Mouse (Mus musculus) right cerebral cortex, postnatal 36 days (tissue): ENCODE results near the gene Olfr10.
"Not testable (repeated sequence)": the region's sequence is repeated elsewhere in the genome, so short reads cannot be mapped to it uniquely, and the experiment has no call there.

Experiments
- DNase-seq, 2 experiments: peaks; one replicate each; pipeline ENCODE4 v3.0.0; 2022; ENCODE audit warnings: low spot score in 2 of 2, mixed read lengths in 1 of 2

The Olfr10 gene

DNA sequence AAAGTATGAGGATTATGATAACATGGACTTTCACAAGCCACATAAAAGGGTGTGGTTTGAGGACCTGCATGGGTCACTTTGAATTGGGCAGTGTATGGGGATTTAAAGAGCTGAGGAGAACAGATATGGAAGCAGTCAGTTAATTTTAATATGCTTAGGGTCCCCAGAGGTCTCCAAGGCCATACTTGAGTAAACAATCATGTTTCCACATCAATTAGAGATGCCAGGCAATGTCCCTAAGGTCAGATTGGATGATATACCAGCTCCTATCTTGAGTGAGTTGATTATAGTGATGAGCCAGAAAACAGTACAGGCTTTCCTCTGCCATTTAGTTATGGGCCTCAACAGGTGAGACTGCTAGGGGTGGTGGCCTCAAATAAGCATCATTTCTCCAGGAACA lies at the start of gene Olfr10:
Gene Olfr10, plus strand, starts transcription at position 301 of the 400 bp plus-strand sequence.
- no peak for DNase-seq

DNA sequence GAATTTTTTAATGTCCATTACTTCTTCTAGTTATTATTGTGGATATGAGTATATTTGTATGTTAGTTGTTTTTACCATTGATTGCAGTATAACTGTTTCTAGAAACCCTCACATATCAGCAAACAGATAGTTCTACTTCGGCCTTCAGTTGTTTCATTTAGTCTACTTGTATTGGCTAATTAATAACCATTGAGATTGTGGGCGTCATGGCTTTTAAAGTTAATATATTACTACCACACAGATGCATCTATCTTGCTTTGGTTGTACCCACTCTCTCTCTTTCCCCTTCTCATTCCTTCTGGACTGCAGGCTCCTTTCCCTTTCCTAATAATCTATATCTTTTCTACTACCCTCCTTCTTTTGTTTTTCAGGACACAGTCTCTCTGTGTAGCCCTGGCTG lies 45.2 kb upstream of the Olfr10 start:
- DNase-seq: no peak

DNA sequence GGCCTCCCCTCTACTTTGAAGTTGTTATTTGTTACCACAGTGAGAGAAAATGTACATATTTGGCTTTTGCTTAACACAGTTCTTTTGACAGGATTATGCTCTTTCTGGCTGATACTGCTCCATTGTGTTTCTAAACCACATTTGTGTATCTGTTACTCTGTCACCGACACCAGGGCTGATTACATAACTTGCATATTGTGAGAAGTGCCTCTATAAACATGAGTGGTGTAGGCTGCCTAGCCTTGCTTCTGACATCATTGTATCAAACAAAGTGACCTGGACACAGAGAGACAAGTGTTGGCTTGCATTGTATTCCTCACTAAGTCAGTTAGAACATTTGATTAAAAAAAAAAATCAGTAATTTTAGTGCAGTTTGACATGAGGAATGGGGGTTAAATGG lies 44.7 kb upstream of the Olfr10 start:
- no peak for DNase-seq

DNA sequence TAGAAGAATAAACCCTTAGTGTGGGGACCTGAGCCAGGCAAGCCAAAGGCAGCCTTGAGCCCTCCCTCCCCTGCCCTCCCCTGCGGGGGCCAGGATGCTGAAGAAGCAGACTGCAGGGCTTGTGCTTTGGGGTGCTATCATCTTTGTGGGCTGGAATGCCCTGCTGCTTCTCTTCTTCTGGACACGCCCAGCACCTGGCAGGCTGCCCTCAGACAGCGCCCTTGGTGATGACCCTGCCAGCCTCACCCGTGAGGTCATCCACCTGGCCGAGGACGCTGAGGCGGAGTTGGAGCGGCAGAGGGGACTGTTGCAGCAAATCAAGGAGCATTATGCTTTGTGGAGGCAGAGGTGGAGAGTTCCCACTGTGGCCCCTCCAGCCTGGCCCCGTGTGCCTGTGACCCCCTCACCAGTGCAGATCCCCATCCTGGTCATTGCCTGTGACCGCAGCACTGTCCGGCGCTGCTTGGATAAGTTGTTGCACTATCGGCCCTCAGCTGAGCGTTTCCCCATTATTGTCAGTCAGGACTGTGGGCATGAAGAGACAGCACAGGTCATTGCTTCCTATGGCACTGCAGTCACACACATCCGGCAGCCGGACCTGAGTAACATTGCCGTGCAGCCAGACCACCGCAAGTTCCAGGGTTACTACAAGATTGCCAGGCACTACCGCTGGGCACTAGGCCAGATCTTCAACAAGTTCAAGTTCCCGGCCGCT lies 43.8 kb upstream of the Olfr10 start:
- no peak for DNase-seq

DNA sequence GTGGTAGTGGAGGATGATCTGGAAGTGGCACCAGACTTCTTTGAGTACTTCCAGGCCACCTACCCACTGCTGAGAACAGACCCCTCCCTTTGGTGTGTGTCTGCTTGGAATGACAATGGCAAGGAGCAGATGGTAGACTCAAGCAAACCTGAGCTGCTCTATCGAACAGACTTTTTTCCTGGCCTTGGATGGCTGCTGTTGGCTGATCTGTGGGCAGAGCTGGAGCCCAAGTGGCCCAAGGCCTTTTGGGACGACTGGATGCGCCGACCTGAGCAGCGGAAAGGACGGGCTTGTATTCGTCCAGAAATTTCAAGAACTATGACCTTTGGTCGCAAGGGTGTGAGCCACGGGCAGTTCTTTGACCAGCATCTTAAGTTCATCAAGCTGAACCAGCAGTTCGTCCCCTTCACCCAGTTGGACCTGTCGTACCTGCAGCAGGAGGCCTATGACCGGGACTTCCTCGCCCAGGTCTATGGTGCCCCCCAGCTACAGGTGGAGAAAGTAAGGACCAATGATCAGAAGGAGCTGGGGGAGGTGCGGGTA lies 43.2 kb upstream of the Olfr10 start:
- DNase-seq: no peak

DNA sequence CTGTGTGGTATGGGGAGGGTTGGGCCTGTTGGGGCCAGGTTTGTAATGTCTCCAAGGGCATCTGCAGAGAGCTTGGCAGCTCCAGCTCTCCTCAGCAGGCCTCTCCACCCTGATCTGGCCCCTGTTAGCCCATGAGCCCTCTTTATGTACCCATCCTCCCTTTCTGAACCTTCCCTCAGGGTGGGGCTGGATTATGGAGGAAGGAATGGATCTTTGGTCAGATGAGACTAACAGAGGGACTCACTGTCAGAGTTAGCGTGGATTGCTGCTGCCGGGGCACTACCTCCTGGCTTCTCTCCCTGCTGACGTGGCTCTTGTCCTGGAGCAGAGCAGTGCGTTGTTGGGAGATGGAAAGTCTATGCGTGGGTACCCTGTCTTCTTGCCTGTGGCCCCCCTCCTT lies 42.3 kb upstream of the Olfr10 start:
- no peak for DNase-seq

DNA sequence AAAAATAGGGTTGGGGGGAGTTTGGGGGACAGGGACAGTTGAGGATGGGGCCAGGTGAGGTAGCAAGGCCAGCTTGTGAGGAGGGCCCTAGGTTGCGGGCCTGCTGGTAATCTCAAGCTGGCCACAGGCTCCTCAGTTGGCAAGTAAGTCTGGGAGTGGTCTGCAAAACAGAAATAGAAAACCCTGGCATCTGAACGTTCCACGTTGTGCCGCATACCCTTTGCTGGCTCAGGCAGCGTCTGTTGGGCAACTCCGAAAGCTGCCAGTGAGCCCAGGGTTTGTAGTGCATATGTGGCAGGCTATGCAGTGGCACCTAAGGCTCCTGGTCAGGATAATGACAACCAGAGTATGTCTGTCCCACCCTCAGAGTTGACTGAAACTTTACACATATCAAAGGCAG lies 41.4 kb upstream of the Olfr10 start:
- DNase-seq: no peak

DNA sequence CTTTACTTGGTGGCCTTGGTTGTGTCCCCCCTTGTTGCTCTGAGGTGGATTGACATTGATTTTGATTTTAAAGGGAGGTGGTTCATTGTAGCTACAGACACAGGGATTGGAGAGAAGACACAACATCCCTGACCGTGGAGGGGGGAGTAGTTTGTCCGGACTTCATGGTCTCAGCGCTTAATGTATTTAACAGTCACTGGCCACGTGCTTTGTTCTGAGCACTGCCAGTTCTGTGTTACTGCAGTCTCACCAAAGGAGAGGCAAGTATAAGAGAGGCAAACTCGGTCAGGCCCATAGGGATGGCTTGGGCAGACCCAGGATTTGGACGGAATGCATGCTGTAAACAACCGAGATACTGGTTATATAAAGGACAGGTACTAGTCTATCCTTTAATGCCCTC lies 40.5 kb upstream of the Olfr10 start:
- DNase-seq: no peak

DNA sequence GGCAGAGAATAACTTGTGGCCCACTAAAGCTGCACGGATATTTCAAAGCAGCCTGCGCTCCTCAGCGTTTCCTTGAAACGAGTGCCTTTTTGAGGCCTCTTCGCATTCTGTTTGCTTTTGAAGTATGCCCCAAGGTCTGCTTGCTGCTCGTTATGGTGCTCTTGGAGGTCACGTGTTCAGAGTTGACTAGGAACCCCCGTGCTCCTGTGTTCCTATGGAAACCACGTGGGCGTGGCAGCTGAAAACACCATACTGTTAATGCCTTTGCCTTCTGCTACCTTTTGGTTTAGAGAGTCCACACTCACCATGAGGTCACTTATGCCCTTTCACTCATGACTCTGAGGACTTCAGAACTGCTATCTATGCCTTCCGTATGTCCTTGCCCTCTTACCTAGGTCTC lies 39.9 kb upstream of the Olfr10 start:
- no peak for DNase-seq

DNA sequence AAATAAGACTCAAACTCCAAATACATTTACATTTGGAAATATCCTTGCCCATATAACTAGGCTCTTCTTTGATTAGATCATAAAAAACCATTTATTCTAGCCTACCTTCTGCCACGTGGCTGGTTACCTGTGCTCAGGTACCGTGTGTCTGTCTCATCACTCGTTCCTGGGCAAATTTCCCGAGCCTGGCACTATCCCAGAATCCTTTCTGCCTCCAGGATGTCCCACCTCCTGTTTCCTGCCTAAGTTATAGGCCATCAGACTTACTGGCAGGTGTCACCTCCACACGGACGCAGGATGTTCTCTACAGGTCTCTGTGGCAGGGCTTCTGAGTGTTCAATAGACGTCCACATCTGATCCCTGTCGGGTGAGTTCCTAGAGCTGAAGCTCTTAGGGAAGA lies 39.4 kb upstream of the Olfr10 start:
- no peak for DNase-seq

DNA sequence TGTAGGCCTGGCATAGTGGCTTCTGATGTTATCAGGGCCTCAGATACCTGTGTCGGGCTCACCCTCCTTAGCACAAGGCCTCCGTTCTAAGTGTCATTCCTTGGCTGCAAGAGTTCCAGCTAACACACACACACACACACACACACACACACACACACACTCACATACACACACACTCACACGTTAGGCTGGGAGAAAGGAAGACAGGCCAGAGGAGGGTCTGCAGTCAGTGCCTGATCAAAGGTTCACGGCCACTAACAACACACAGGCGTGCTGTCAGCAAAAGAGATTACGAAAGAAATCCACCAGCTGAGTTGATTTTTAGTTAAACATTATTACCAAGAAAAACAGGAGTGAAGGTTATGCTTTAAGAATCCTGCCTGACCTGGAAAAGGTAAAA lies 37.9 kb upstream of the Olfr10 start:
- DNase-seq: no peak

DNA sequence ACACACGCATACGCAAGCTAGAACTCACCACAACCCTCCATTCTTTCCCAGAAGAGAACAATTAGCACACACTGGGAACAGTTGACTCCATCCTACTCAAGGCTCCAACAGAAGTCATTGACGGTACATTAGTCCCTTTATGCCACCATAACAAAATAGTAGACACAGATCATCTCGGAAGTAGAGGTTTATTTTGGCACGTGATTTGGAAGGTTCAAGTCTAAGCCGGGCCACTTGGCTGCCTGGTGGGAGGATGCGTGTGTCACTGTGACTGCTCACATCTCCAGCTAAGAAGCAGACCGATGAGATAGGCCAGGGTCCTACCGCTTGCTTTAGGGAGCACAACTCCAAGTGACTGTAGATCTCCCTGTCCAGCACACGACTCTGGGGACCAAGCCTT lies 37.2 kb upstream of the Olfr10 start:
- DNase-seq: no peak

DNA sequence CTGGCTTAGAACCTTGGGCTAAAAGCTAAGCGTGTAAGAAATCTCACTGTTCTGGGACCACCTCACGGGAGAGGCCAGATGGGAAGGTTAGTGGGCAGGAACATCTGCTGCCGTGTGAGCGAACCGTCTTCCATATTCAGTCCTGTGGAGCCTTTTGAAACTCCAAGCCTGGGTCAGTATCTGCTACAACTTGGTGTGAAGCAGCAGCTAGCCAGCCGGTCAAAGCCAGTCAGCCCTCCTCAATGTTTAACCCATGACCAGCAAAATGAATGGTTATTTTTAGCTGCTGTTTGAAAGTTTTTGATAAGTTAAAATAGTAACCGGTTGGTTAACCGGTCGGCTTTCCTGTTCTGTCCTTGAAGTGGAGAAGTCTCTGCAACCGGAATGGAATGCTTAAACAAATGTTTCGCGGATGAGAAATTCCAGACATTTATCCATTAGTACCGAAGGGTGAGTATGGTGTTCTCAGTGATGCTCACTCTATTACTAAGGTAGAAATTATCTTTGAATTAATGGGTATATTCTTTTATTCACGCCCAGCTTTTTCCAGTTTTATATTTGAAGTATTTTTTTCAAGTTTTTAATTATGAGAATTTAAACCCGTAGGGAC lies 36.5 kb upstream of the Olfr10 start:
- no peak for DNase-seq

DNA sequence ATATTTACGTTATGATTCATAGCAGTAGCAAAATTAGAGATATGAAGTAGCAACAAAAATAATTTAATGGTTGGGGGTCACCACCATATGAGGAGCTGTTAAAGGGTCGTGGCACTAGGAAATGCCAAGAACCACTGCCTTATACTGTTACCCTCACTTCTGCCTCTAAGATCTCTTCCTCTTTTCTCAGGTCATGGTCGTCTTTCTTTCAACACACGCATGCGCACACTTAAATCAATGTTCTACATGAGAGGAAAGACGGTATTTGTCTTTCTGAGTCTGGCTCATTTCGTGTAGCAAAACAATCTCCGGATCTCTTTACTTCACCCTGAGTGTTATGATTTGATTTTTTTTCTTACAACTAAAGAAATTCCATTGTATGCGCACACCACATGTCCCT lies 34.8 kb upstream of the Olfr10 start:
- no peak for DNase-seq

DNA sequence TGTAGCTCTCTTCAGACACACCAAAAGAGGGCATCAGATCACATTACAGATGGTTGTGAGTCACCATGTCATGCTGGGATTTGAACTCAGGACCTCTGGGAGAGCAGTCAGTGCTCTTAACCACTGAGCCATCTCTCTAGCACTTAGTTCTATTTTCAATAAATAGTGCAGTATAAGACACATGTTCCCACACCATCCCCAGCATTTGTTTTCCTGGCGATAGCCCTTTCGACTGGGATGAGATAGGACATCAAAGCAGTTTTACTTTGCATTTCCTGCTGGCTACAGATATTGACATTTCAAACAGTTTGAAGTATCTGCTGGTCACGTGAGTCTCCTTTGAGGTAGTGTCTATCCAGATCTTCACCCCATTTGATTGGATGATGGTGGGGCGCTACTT lies 34.2 kb upstream of the Olfr10 start:
- DNase-seq: no peak

DNA sequence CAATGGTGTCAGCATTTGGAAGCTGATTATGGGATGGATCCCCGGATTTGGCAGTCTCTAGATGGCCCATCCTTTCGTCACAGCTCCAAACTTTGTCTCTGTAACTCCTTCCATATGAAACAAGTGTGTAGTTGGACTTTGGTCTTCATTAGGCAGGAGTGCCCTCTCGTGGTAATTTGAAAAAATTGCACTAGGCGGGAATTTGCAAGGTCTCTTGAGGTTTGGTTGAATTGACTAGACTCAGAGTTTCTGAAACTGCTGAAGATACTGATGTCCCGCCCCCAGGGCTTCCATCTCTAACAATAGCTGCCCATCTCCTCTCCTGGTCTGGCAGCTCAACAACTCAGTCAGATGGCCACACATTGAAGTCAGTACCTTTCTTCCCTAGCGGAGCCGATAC lies 33.2 kb upstream of the Olfr10 start:
- no peak for DNase-seq

DNA sequence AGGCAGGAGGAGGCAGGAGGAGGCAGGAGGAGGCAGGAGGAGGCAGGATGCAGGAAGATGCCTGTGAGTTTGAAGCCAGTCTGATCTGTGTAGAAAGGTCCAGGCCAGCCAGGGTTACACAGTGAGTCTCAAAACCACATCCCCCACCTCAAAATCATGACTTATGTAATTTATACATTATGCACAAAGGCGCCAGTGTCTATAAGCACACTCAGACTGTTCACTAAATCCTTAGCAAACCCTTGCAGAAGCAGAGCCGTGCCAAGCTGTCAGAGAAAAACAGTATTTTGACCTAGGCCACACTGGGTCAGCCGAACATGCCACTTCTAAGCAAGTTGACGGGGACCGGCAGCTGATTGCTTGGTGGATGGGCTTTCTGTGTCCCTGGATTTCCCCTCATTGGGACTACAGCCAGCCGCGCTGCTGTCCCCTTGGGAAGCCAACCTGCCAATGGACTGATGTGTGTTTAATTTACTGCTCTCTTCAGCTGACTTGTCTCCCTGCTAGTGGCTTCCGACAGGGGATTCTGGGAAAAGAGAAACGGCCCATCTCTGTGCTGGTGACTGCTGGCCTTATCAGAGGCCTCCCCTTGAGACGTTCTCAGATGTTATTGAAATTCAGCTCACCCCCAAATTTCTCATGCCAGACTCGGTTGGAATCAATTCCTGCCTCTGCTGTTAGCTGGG lies 30.6 kb upstream of the Olfr10 start:
- no peak for DNase-seq

DNA sequence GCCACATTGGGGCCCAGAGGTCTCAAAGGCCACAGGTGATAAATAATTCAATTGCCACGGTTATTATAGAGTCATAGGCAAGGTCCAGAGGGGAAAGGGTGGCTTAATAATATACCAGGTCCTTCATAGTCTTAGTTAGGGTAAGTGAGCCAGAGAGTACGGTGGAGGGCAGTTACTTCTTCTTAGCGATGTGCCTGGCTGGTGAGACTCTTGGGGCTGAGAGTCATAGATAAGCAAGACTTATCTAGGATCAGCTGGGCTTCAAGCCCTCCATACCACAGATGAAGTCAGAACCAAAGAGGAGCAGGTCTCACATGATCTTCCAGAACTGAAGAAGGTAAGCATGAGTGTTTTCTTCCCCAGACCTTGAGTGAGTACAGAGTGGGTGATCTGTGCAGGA lies 26.3 kb upstream of the Olfr10 start, which contains the start of gene Olfr1393:
Gene Olfr1393, plus strand, starts transcription at position 83 of the 400 bp plus-strand sequence.
- no peak for DNase-seq

DNA sequence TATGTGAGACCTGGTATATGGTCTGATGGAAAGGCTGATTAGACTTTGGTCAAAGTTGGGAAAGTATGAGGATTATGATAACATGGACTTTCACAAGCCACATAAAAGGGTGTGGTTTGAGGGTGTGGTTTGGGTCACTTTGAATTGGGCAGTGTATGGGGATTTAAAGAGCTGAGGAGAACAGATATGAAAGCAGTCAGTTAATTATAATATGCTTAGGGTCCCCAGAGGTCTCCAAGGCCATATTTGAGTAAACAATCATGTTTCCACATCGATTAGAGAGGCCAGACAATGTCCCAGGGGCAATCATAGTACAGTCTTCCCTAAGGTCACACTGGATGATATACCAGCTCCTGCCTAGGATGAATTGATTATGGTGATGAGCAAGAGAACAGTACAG lies 19.6 kb upstream of the Olfr10 start, which contains the start of gene Olfr1392:
Gene Olfr1392, plus strand, starts transcription at position 301 of the 400 bp plus-strand sequence.
- DNase-seq: not testable (repeated sequence)

DNA sequence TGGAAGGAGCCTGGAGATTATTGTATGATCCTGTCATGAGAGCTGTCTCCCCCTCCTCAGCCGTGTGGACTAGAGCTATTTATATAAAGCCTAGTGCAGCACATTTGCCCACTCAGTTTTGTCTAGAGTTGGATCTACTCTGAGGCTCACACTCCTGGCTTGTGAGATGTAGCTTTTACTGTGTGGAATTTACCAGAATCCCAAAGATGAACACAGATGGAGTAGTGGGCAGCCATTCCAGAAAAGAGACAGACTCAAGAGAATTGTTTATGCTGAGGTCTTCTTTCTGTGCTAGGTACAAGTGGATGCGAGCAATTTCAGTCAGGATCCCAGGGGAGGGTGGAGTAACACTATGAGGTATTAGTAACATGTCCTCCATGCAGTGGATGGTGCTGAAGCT lies 17.3 kb upstream of the Olfr10 start:
- DNase-seq: peak; percentile 22 to 54

DNA sequence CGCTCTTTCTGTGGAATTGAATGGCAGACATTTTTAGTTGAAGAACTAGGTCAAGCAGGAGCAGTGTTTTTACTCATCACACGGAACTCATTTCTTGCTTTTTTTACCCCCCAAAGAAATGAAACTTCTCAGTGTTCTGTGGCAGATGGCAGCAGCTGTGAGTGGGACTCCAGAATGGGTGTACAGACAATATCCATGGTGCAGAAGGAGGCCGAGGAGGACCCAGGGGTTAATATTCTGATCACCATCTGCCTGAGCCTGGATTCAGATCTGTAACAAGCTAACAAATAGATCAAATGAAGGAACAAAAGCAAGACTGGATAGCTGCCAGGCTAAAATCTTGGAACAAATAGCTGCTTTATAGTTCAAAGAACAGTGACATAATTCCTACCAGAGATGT lies 11.8 kb upstream of the Olfr10 start:
- peak; percentile 35 to 61 for DNase-seq

DNA sequence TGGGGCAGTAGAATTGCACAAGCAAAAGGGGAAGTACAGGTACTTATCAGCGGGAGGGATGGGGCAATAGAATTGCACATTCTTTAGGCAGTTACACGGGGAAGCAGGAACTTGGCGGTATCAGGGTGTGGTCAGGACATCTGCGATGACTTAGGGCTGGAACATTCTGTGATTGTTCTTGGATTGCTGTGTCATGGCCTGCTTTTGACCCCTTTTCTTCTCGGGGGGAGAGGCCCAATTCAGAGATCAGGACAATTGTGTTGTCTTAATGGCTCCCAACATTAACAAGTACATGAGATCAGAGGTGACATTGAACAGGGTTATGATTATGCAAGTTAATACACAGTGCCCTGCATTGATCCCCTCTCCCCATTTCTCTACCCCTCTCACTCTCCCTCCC lies 4.0 kb downstream of the Olfr10 start:
- not testable (repeated sequence) for DNase-seq

DNA sequence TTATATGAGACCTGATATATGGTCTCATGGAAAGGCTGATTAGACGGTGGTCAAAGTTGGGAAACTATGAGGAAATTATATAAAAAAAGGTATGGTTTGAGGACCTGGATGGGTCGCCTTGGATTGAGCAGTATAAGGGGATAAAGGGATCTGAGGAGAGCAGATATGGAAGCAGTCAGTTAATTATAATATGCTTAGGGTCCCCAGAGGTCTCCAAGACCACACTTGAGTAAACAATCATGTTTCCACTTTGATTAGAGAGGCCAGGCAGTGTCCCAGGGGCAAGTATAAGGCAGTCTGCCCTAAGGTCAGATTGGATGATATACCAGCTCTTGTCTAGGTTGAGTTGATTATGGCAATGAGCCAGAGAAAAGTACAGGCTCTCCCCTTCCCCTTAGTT lies 17.9 kb downstream of the Olfr10 start, which contains the start of gene Olfr1391:
Gene Olfr1391, plus strand, starts transcription at position 301 of the 400 bp plus-strand sequence.
- no peak for DNase-seq
